Mouse (Mus musculus) forebrain, embryonic 13.5 days (tissue): ENCODE results near the gene Cmc2. TPM values are rescaled to one million over a fixed set of nuclear protein-coding genes. Genes with fewer than 3 reads are reported as not detected.

Experiments
- ATAC-seq: fragments of 200-750 bp; cut with Nextera tagmentation; 2 replicates; pipeline ENCODE4 v1.8.0; 2017
- H3K27ac ChIP-seq: fragments of 300-500 bp; sonication (generic); 2 replicates; pipeline ENCODE4 v1.5.1; 2015; ENCODE audit warnings: inconsistent platforms, mild to moderate bottlenecking, moderate library complexity
- H3K27me3 ChIP-seq: fragments of 300-500 bp; sonication (generic); 2 replicates; pipeline ENCODE4 v1.6.1; 2015; ENCODE audit warnings: mild to moderate bottlenecking, inconsistent platforms
- H3K36me3 ChIP-seq: fragments of 300-500 bp; sonication (generic); 2 replicates; pipeline ENCODE4 v1.6.1; 2015; ENCODE audit warnings: mild to moderate bottlenecking, inconsistent platforms; ENCODE audit not compliant: poor library complexity, severe bottlenecking
- H3K4me1 ChIP-seq: fragments of 300-500 bp; sonication (generic); 2 replicates; pipeline ENCODE4 v1.6.1; 2015; ENCODE audit warnings: inconsistent platforms
- H3K4me2 ChIP-seq: fragments of 300-500 bp; sonication (generic); 2 replicates; pipeline ENCODE4 v1.6.1; 2015; ENCODE audit warnings: inconsistent platforms, mild to moderate bottlenecking, moderate library complexity
- H3K4me3 ChIP-seq: fragments of 300-500 bp; sonication (generic); 2 replicates; pipeline ENCODE4 v1.5.1; 2015; ENCODE audit warnings: mild to moderate bottlenecking, inconsistent platforms
- H3K9ac ChIP-seq: fragments of 300-500 bp; sonication (generic); 2 replicates; pipeline ENCODE4 v1.6.1; 2015; ENCODE audit warnings: mild to moderate bottlenecking, inconsistent platforms
- H3K9me3 ChIP-seq: fragments of 300-500 bp; sonication (generic); replicated peaks from 2 replicates; pipeline ENCODE4 v1.6.1; 2016; ENCODE audit warnings: inconsistent platforms
- WGBS: fragments of 180-500 bp; shearing (Covaris S2); methylation state at CpG from one replicate; pipeline ENCODE4 v1.1.7; 2015; 5-methylcytosine and 5-hydroxymethylcytosine counted together
- polyA plus RNA-seq: library from polyadenylated mRNA; unstranded; fragments of >200 nt; fragmentation: Nextera tagmentation; extraction: Ambion mirVana; gene quantifications from 2 replicates; pipeline ENCODE4 v1.2.1, GENCODE M21; 2015

Gene Cmc2
- polyA plus RNA-seq, 1 experiment from 2014 or later = 67.6 TPM

- Histone ChIP-seq H3K4me1 (no peaks in the 10 kb centered on the region), H3K4me2 (no peak overlapping the region), H3K9ac (no peak overlapping the region), H3K4me3 (no peak overlapping the region), H3K36me3 (peaks cover 24% of the 10 kb centered on the region), H3K27me3 (no peaks in the 10 kb centered on the region), H3K27ac (no peak overlapping the region), H3K9me3 (no peaks in the 10 kb centered on the region)
- no peak for ATAC-seq
- WGBS = 96% methylated on average over 4 of the region's 4 CpGs
Measured at GRCm38 (mm10) chr8:116904736-116905135, 16.5 kb downstream of the Cmc2 start.

GRCm38 (mm10) chr8:116895521-116895920 is 25.7 kb downstream of the Cmc2 start:
- H3K27me3 ChIP-seq = no peaks in the 10 kb centered on the region
- 94% methylated on average over 6 of the region's 6 CpGs for WGBS
- H3K36me3 ChIP-seq = peaks cover 9% of the 10 kb centered on the region
- H3K4me1 ChIP-seq = no peaks in the 10 kb centered on the region
- ATAC-seq = no peak
- H3K9ac ChIP-seq = no peak overlapping the region
- no peak overlapping the region for H3K4me2 ChIP-seq
- H3K9me3 ChIP-seq = no peaks in the 10 kb centered on the region
- H3K27ac ChIP-seq = no peak overlapping the region
- H3K4me3 ChIP-seq = no peak overlapping the region

DNA sequence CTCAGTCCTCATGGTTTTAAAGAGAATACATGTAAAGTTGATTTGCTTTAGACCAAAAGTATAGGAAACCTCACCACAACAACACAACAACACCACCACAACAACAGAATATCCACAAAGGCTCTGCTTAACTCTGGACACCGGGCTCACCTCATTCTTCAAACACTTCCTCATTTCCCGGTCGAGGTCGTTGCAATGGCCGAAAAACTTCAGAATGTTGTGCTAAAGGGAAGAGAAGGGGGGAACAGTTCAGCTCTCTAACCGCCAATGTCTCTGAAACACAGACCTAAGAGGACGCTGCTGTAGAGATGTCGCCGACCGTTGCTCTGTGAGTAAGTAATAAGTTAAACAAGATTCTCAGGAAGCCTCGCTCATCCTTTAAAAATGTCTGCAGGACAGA is 27.3 kb downstream of the Cmc2 start:
- Histone ChIP-seq H3K4me2 (no peak overlapping the region), H3K36me3 (peaks cover 17% of the 10 kb centered on the region), H3K27me3 (no peaks in the 10 kb centered on the region), H3K27ac (no peak overlapping the region), H3K4me3 (no peak overlapping the region), H3K9ac (no peak overlapping the region), H3K4me1 (no peaks in the 10 kb centered on the region), H3K9me3 (no peaks in the 10 kb centered on the region)
- 93% methylated on average over 11 of the region's 11 CpGs for WGBS
- ATAC-seq = no peak

- H3K9ac ChIP-seq = no peak overlapping the region
- no peaks in the 10 kb centered on the region for H3K9me3 ChIP-seq
- no peak overlapping the region for H3K4me2 ChIP-seq
- WGBS = 92% methylated on average over 9 of the region's 9 CpGs
- peaks cover 29% of the 10 kb centered on the region for H3K36me3 ChIP-seq
- ATAC-seq = no peak
- no peaks in the 10 kb centered on the region for H3K4me1 ChIP-seq
- no peak overlapping the region for H3K4me3 ChIP-seq
- H3K27ac ChIP-seq = no peak overlapping the region
- no peaks in the 10 kb centered on the region for H3K27me3 ChIP-seq
Measured at GRCm38 (mm10) chr8:116892636-116893035, 28.6 kb downstream of the Cmc2 start.

GRCm38 (mm10) chr8:116892130-116892529 is 29.1 kb downstream of the Cmc2 start:
- Histone ChIP-seq H3K27ac (no peak overlapping the region), H3K9me3 (no peaks in the 10 kb centered on the region), H3K4me2 (no peak overlapping the region), H3K36me3 (peaks cover 32% of the 10 kb centered on the region), H3K4me3 (no peak overlapping the region), H3K9ac (no peak overlapping the region), H3K27me3 (no peaks in the 10 kb centered on the region), H3K4me1 (no peaks in the 10 kb centered on the region)
- WGBS = 88% methylated on average over 3 of the region's 3 CpGs
- ATAC-seq = no peak

- H3K27ac ChIP-seq = no peak overlapping the region
- H3K4me3 ChIP-seq = no peak overlapping the region
- H3K4me2 ChIP-seq = no peak overlapping the region
- no peaks in the 10 kb centered on the region for H3K27me3 ChIP-seq
- WGBS = 93% methylated on average over 5 of the region's 5 CpGs
- no peak for ATAC-seq
- peaks cover 39% of the 10 kb centered on the region for H3K36me3 ChIP-seq
- no peaks in the 10 kb centered on the region for H3K9me3 ChIP-seq
- H3K4me1 ChIP-seq = no peaks in the 10 kb centered on the region
- no peak overlapping the region for H3K9ac ChIP-seq
Measured at GRCm38 (mm10) chr8:116891446-116891845, 29.8 kb downstream of the Cmc2 start.

DNA sequence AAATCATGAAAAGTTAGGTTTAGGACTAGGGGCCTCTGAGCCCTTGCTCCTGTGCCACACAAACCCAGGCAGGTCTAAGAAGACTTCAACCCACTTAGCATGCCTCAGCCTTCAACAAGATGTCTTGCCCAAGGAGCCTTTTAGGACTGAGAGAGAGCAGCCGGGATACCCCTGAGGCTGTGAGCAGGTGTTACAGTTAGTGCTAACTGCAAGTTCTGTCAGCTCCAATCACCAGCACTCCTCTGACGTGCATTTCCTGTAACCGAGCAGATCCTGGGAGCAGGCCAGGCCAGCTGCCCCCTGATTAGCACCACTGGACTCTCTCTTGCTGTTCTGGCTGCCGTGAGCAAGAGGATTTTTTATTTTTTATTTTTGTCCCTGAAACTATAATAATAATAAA is 33.4 kb downstream of the Cmc2 start:
- 87% methylated on average over 4 of the region's 4 CpGs for WGBS
- no peak overlapping the region for H3K4me2 ChIP-seq

DNA sequence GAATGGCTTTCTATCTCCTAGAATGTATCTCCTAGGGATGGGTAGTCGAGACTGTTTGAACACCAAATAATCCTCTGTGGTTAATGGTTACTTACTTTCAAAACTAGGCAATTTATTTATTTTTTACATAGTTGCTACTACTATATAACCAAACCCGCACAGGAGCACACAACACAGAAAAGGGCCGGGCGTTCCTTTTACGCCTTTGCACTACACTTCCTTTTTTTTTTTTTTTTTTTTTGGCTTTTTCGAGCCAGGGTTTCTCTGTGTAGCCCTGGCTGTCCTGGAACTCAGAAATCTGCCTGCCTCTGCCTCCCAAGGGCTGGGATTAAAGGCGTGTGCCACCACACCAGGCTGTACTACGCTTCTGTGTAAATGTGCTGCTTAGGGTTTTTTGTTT is 39.9 kb downstream of the Cmc2 start:
- WGBS = 87% methylated on average over 8 of the region's 8 CpGs
- H3K4me2 ChIP-seq = no peak overlapping the region
- H3K4me3 ChIP-seq = no peak overlapping the region
- no peaks in the 10 kb centered on the region for H3K27me3 ChIP-seq
- no peaks in the 10 kb centered on the region for H3K4me1 ChIP-seq
- 0 out of 2 replicates have a peak, but pooled peaks cover 3% of the 10 kb centered on the region for H3K9me3 ChIP-seq
- no peak for ATAC-seq
- H3K9ac ChIP-seq = no peak overlapping the region
- peaks cover 4% of the 10 kb centered on the region; the same call in 1 of the 2 replicates for H3K36me3 ChIP-seq
- H3K27ac ChIP-seq = no peak overlapping the region

More for the DNA sequence above, 33.4 kb downstream of the Cmc2 start:
- peaks cover 35% of the 10 kb centered on the region for H3K36me3 ChIP-seq
- no peak overlapping the region for H3K27ac ChIP-seq
- no peaks in the 10 kb centered on the region for H3K27me3 ChIP-seq
- ATAC-seq = no peak
- no peaks in the 10 kb centered on the region for H3K4me1 ChIP-seq
- no peak overlapping the region for H3K4me3 ChIP-seq
- no peak overlapping the region for H3K9ac ChIP-seq
- 0 out of 2 replicates have a peak, but pooled peaks cover 3% of the 10 kb centered on the region for H3K9me3 ChIP-seq

DNA sequence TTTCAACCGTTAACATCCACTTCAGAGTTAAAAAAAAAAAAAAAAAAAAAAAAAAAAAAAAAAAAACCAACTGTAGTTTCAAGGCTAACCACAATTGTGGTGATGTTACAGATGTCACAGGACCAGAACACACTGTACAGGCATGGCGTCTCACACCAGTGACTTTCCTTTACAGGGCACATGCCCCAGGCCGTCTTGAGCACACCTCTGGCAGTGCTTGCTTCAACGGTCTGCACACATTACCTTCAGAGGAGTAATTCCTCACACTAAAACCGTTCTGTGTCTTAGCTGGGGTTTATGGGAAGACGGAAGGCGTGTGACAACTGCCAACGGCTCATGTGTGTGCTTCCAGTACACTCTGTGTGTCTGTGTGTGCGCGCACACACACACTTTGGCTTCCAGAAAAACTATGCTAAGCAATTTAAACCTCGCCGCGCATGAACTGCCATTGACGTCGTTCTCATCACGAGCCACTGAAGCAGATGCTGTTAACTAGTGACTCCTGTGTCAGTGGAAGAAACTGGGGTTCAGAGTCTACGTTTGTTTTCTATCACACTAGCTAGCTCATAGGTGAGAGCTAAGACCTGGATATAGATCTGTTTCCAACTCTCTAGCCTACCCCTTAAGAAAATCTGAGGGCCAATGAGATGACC is 45.3 kb downstream of the Cmc2 start:
- Histone ChIP-seq H3K4me1 (no peaks in the 10 kb centered on the region), H3K4me2 (no peak overlapping the region), H3K9me3 (no peaks in the 10 kb centered on the region), H3K9ac (no peak overlapping the region), H3K27ac (no peak overlapping the region), H3K4me3 (no peak overlapping the region), H3K27me3 (no peaks in the 10 kb centered on the region), H3K36me3 (no peaks in the 10 kb centered on the region)
- no peak for ATAC-seq
- 88% methylated on average over 17 of the region's 17 CpGs for WGBS

- Histone ChIP-seq H3K36me3 (no peaks in the 10 kb centered on the region), H3K4me2 (no peak overlapping the region), H3K9ac (no peak overlapping the region), H3K4me3 (no peak overlapping the region), H3K4me1 (no peaks in the 10 kb centered on the region), H3K27ac (no peak overlapping the region), H3K9me3 (no peaks in the 10 kb centered on the region), H3K27me3 (no peaks in the 10 kb centered on the region)
- no peak for ATAC-seq
- WGBS = 85% methylated on average over 8 of the region's 8 CpGs
Measured at GRCm38 (mm10) chr8:116873986-116874385, 47.3 kb downstream of the Cmc2 start.

DNA sequence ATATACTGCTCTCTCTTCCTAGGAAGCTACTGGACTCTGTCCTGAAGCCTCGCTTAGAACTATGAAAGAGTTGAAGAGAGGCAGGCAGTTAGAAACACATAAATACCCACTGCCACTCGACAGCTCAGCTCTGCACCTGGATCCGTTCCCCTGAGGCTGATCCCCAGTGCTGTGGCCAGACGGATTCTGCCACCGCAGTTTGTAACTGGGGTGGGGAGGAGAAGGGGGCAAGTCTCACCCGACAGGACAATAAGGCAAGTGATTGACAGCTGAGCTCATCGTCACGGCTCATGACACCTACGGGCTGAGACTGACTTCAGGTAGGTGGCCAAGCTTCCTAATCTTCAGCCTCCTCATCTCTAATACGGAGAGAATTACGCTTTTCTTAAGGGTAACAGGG is 47.7 kb downstream of the Cmc2 start:
- Histone ChIP-seq H3K36me3 (no peaks in the 10 kb centered on the region), H3K4me3 (no peak overlapping the region), H3K4me2 (no peak overlapping the region), H3K27ac (no peak overlapping the region), H3K9me3 (no peaks in the 10 kb centered on the region), H3K9ac (no peak overlapping the region), H3K4me1 (no peaks in the 10 kb centered on the region), H3K27me3 (no peaks in the 10 kb centered on the region)
- ATAC-seq = no peak
- WGBS = 87% methylated on average over 11 of the region's 11 CpGs

GRCm38 (mm10) chr8:116872761-116873342 is 48.4 kb downstream of the Cmc2 start:
- Histone ChIP-seq H3K4me3 (no peak overlapping the region), H3K27ac (no peak overlapping the region), H3K4me2 (no peak overlapping the region), H3K9ac (no peak overlapping the region), H3K4me1 (no peaks in the 10 kb centered on the region), H3K36me3 (no peaks in the 10 kb centered on the region), H3K9me3 (no peaks in the 10 kb centered on the region), H3K27me3 (no peaks in the 10 kb centered on the region)
- no peak for ATAC-seq
- 80% methylated on average over 2 of the region's 2 CpGs for WGBS

DNA sequence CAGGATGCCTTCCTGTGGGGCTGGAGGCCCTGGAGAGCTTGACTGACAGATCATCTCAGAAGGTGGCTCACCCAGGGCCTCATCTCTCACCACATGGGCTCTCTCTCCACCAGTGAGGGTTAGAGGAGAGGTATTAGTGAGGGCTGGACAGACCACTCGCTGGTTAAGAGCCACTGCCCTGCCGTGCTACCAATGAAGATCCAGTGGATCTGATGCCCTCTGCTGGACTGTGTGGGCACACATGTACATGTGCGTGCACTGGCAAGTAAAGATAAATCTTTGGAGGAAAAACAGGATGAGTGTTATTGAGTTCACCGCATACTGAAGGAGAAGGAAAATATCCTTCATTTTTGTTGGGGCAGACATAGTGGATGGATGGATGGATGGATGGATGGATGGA is 52.6 kb downstream of the Cmc2 start:
- H3K27ac ChIP-seq = no peak overlapping the region
- ATAC-seq = no peak
- peaks cover under 1% of the 10 kb centered on the region; the same call in 1 of the 2 replicates for H3K4me1 ChIP-seq
- no peak overlapping the region for H3K4me2 ChIP-seq
- H3K9me3 ChIP-seq = no peaks in the 10 kb centered on the region
- no peaks in the 10 kb centered on the region for H3K36me3 ChIP-seq
- no peak overlapping the region for H3K4me3 ChIP-seq
- peaks cover 11% of the 10 kb centered on the region; the same call in 1 of the 2 replicates for H3K27me3 ChIP-seq
- WGBS = 45% methylated on average over 4 of the region's 4 CpGs
- no peak overlapping the region for H3K9ac ChIP-seq
